ENCODE assay signal across 9 mouse cellular contexts in the genomic region with DNA sequence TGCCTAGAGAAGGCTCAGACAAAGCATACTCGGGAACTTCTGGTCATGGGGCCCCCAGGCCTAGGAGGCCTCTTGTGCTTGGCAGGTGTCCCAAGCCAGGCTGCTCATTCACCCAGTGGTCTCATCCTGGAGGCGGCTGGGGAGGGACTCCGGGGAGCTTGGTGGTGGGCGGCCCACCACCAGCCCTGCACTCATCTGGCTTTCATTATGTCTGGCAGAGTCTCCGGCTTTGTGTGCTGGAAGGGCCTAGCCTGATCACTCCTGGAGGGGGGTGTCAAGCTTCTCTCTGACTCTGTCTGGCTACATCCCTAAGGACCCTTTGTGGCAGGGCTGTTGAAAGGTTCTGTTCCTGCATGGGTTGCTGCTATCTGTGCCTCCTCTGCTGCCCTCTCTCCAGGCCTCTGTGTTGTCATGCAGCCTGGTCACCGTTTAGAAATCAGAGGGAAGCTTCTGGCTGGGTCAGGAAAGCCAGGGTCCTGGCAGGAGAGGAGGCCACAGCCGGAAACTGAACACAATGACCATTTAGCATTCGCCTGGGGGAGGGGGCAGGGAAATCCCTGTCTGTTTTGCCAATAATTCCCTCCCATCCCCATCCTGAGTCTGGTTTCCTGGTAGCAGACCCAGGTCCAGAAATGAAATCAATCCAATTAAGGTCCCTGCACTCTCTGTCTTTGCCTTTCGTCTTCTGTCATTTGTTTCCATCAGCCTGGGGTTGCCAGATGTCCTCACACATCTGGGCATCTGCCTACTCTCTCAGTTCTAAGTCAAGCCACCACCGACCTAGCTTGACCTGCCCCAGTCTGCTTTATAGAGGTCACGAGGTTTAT. TPM values are rescaled to one million over a fixed set of nuclear protein-coding genes. Genes with fewer than 3 reads are reported as not detected.
DNase-seq lines count a peak whose midpoint lies in the region; ATAC-seq and TF ChIP-seq lines count a peak whose summit lies in the region.
"Had no signal": no experiment of that assay in that cellular context is flagged by ENCODE, and none has a peak within 500 bp of the region (broad histone marks: within the 10 kb centered on the region; RNA-seq: fewer than 3 reads in every experiment).

No protein-coding gene starts in this region.

- H3K27me3 ChIP-seq in embryonic facial prominence, embryonic 13.5 days, result no peaks in the 10 kb centered on the region
- H3K27me3 ChIP-seq in limb, embryonic 15.5 days, result no peaks in the 10 kb centered on the region
- no peaks in the 10 kb centered on the region for H3K27me3 ChIP-seq in midbrain, postnatal 0 days (ENCODE audit: insufficient read depth, low read length)

- intact Hi-C loops in heart, postnatal 25 days (cut with DNase I), result no loop called here

- peak overlapping the region; percentile 97 for H3K27ac ChIP-seq in embryonic facial prominence, embryonic 13.5 days
- peak overlapping the region; percentile 87 for H3K27ac ChIP-seq in limb, embryonic 15.5 days
- peak overlapping the region; percentile 77 for H3K27ac ChIP-seq in midbrain, postnatal 0 days (ENCODE audit: low read depth, low read length)

- H3K9me3 ChIP-seq in embryonic facial prominence, embryonic 13.5 days, result no peaks in the 10 kb centered on the region
- no peaks in the 10 kb centered on the region for H3K9me3 ChIP-seq in limb, embryonic 15.5 days
- no peaks in the 10 kb centered on the region for H3K9me3 ChIP-seq in midbrain, postnatal 0 days (ENCODE audit: low read length)

- 0 out of 2 replicates have a peak, but pooled peaks cover 10% of the 10 kb centered on the region for H3K36me3 ChIP-seq in embryonic facial prominence, embryonic 13.5 days
- H3K36me3 ChIP-seq in limb, embryonic 15.5 days, result no peaks in the 10 kb centered on the region
- no peaks in the 10 kb centered on the region for H3K36me3 ChIP-seq in midbrain, postnatal 0 days (ENCODE audit: insufficient read depth, low read length)

- H3K4me1 ChIP-seq in embryonic facial prominence, embryonic 13.5 days, result peaks cover 97% of the 10 kb centered on the region
- peaks cover 88% of the 10 kb centered on the region for H3K4me1 ChIP-seq in limb, embryonic 15.5 days
- peaks cover 58% of the 10 kb centered on the region for H3K4me1 ChIP-seq in midbrain, postnatal 0 days (ENCODE audit: insufficient read depth, low read length)

- peak overlapping the region; percentile 83 for H3K4me2 ChIP-seq in embryonic facial prominence, embryonic 13.5 days
- H3K4me2 ChIP-seq in limb, embryonic 15.5 days, result peak overlapping the region; percentile 76
- H3K4me2 ChIP-seq in midbrain, postnatal 0 days (ENCODE audit: low read depth, low read length, poor library complexity, severe bottlenecking), result peak overlapping the region; percentile 81

- H3K4me3 ChIP-seq in embryonic facial prominence, embryonic 13.5 days, result peak overlapping the region; percentile 72
- peak overlapping the region; percentile 84 for H3K4me3 ChIP-seq in limb, embryonic 15.5 days
- H3K4me3 ChIP-seq in midbrain, postnatal 0 days (ENCODE audit: low read depth, low read length), result peak overlapping the region; percentile 56

- TF ChIP-seq CTCF in midbrain, postnatal 0 days (IDR thresholded peaks at IDR 0.05), result no peak

- peak overlapping the region; percentile 90 for H3K9ac ChIP-seq in embryonic facial prominence, embryonic 13.5 days
- H3K9ac ChIP-seq in limb, embryonic 15.5 days, result peak overlapping the region; percentile 31; the same call in 1 of the 2 replicates
- peak overlapping the region; percentile 64 for H3K9ac ChIP-seq in midbrain, postnatal 0 days (replicated peaks; ENCODE audit: low read length, poor library complexity, severe bottlenecking)

- 15% methylated on average over 11 of the region's 11 CpGs for WGBS in embryonic facial prominence, embryonic 13.5 days
- 28% methylated on average over 11 of the region's 11 CpGs for WGBS in limb, embryonic 15.5 days
- 17% methylated on average over 11 of the region's 11 CpGs for whole genome bisulfite sequencing in midbrain, postnatal 0 days

- peak; percentile 57 for DNase-seq in cerebellum, adult 11 months
- no peak for DNase-seq in cerebellum, adult 8-10 months
- DNase-seq in heart, postnatal 25 days (ENCODE audit: low spot score), result peak; percentile 42
- DNase-seq in midbrain, postnatal 0 days (ENCODE audit: low spot score), result peak; percentile 61
- no peak for DNase-seq in c-Kit-positive CD71-positive TER-119-positive erythroid progenitor cells, embryonic 14.5 days (ENCODE audit: low spot score)

- ATAC-seq in embryonic facial prominence, embryonic 13.5 days (ENCODE audit: insufficient number of reproducible peaks, insufficient read depth, low FRiP score, low TSS enrichment, low read depth), result peak; percentile 56; the same call in 1 of the 2 replicates
- ATAC-seq in limb, embryonic 15.5 days (ENCODE audit: insufficient number of reproducible peaks, low FRiP score, low TSS enrichment, low read depth), result peak; percentile 31; the same call in 1 of the 2 replicates
- ATAC-seq in midbrain, postnatal 0 days (ENCODE audit: low FRiP score), result no peak
- no peak for ATAC-seq in frontal cortex, adult (ENCODE audit: low TSS enrichment)

RNA-seq across cellular contexts. Expression of gene Ralgds, which starts 21.7 kb away (rescaled TPM):
- polyA plus RNA-seq in embryonic facial prominence, embryonic 13.5 days (2015; fragmentation: Nextera tagmentation; extraction: Ambion mirVana), result 56.9 and 61.3 TPM in 2 replicates
- total RNA-seq in heart, postnatal 25 days (2021), result 10 to 100 TPM; 11.9 to 13.8 TPM
- polyA plus RNA-seq in limb, embryonic 15.5 days (2015; fragmentation: Nextera tagmentation; extraction: Ambion mirVana), result 50.3 and 50.7 TPM in 2 replicates
- 212 and 292 TPM in 2 replicates for total RNA-seq in midbrain, postnatal 0 days (2014; rRNA removed)
- 82.1 and 84.6 TPM in 2 replicates for polyA plus RNA-seq in midbrain, postnatal 0 days (2015; fragmentation: Nextera tagmentation; extraction: Ambion mirVana)

RNA-seq across cellular contexts. Expression of gene Cel, which starts 28.6 kb away (rescaled TPM):
- 0.17 TPM in 1 of 2 replicates, not detected in the other for polyA plus RNA-seq in embryonic facial prominence, embryonic 13.5 days (2015; fragmentation: Nextera tagmentation; extraction: Ambion mirVana)
- total RNA-seq in heart, postnatal 25 days (2021), result not detected
- 0.35 TPM in 1 of 2 replicates, not detected in the other for polyA plus RNA-seq in limb, embryonic 15.5 days (2015; fragmentation: Nextera tagmentation; extraction: Ambion mirVana)
- total RNA-seq in midbrain, postnatal 0 days (2014; rRNA removed), result not detected in 2 replicates
- not detected in 2 replicates for polyA plus RNA-seq in midbrain, postnatal 0 days (2015; fragmentation: Nextera tagmentation; extraction: Ambion mirVana)
- total RNA-seq: common myeloid progenitor, adult 5-6 weeks had no signal

RNA-seq across cellular contexts. Expression of gene Gm10134, which starts 28.8 kb away (rescaled TPM):
- polyA plus RNA-seq in embryonic facial prominence, embryonic 13.5 days (2015; fragmentation: Nextera tagmentation; extraction: Ambion mirVana), result 1.4 TPM in 1 of 2 replicates, not detected in the other
- 1 to 10 TPM in 1 of 2 experiments, not detected in 1; 1.4 TPM for total RNA-seq in heart, postnatal 25 days (2021)
- 1.9 and 4.5 TPM in 2 replicates for polyA plus RNA-seq in limb, embryonic 15.5 days (2015; fragmentation: Nextera tagmentation; extraction: Ambion mirVana)
- not detected in 2 replicates for total RNA-seq in midbrain, postnatal 0 days (2014; rRNA removed)
- polyA plus RNA-seq in midbrain, postnatal 0 days (2015; fragmentation: Nextera tagmentation; extraction: Ambion mirVana), result 3.6 and 4.0 TPM in 2 replicates
- total RNA-seq: common myeloid progenitor, adult 5-6 weeks had no signal

RNA-seq across cellular contexts. Expression of gene Gbgt1, which starts 38.0 kb away (rescaled TPM):
- 0.35 and 0.58 TPM in 2 replicates for polyA plus RNA-seq in embryonic facial prominence, embryonic 13.5 days (2015; fragmentation: Nextera tagmentation; extraction: Ambion mirVana)
- 1 to 10 TPM; 1.7 to 3.1 TPM for total RNA-seq in heart, postnatal 25 days (2021)
- polyA plus RNA-seq in limb, embryonic 15.5 days (2015; fragmentation: Nextera tagmentation; extraction: Ambion mirVana), result 0.56 and 1.1 TPM in 2 replicates
- 3.3 and 5.4 TPM in 2 replicates for total RNA-seq in midbrain, postnatal 0 days (2014; rRNA removed)
- polyA plus RNA-seq in midbrain, postnatal 0 days (2015; fragmentation: Nextera tagmentation; extraction: Ambion mirVana), result 0.75 and 0.81 TPM in 2 replicates
- total RNA-seq: common myeloid progenitor, adult 5-6 weeks had no signal

RNA-seq across cellular contexts. Expression of gene Gtf3c5, which starts 48.9 kb away (rescaled TPM):
- 50.4 and 51.6 TPM in 2 replicates for polyA plus RNA-seq in embryonic facial prominence, embryonic 13.5 days (2015; fragmentation: Nextera tagmentation; extraction: Ambion mirVana)
- 10 to 100 TPM; 11.5 to 11.6 TPM for total RNA-seq in heart, postnatal 25 days (2021)
- polyA plus RNA-seq in limb, embryonic 15.5 days (2015; fragmentation: Nextera tagmentation; extraction: Ambion mirVana), result 41.8 and 44.1 TPM in 2 replicates
- 23.3 and 26.7 TPM in 2 replicates for total RNA-seq in midbrain, postnatal 0 days (2014; rRNA removed)
- 29.3 and 33.5 TPM in 2 replicates for polyA plus RNA-seq in midbrain, postnatal 0 days (2015; fragmentation: Nextera tagmentation; extraction: Ambion mirVana)

Comparison
In these comparisons a context has a peak if more than half of its experiments do, and no peak if none do; other contexts are left out.
1. DNase-seq: peak in cerebellum, adult 11 months (single experiment), heart, postnatal 25 days (single experiment) and midbrain, postnatal 0 days (single experiment); none in cerebellum, adult 8-10 months (single experiment) and c-Kit-positive CD71-positive TER-119-positive erythroid progenitor cells, embryonic 14.5 days (single experiment).
2. ATAC-seq: peak in embryonic facial prominence, embryonic 13.5 days (single experiment) and limb, embryonic 15.5 days (single experiment); none in midbrain, postnatal 0 days (single experiment) and frontal cortex, adult (single experiment).
3. H3K9ac ChIP-seq: peak in every context shown above with its lines; median percentile 90 in embryonic facial prominence, embryonic 13.5 days; 64 in midbrain, postnatal 0 days; 31 in limb, embryonic 15.5 days.
4. Peak in every context shown above with its lines, with median percentiles within 50 percentile points of each other: H3K27ac ChIP-seq, H3K4me2 ChIP-seq and H3K4me3 ChIP-seq.